ENCODE assay signal across 8 mouse cellular contexts in genomic region chr10:117860958-117861357, GRCm38 (mm10). TPM values are rescaled to one million over a fixed set of nuclear protein-coding genes. Genes with fewer than 3 reads are reported as not detected.
DNase-seq lines count a peak whose midpoint lies in the region; ATAC-seq and TF ChIP-seq lines count a peak whose summit lies in the region.

No protein-coding gene starts in this region.

- no peaks in the 10 kb centered on the region for H3K9me3 ChIP-seq in heart, embryonic 12.5 days (replicated peaks)
- H3K9me3 ChIP-seq in stomach, postnatal 0 days (ENCODE audit: control insufficient read depth, low read length), result no peaks in the 10 kb centered on the region
- H3K9me3 ChIP-seq in forebrain, embryonic 14.5 days (replicated peaks; ENCODE audit: control insufficient read depth, low read length), result no peaks in the 10 kb centered on the region

- TF ChIP-seq CTCF in stomach, postnatal 0 days (IDR thresholded peaks at IDR 0.05; ENCODE audit: low read depth), result no peak

- ATAC-seq in heart, embryonic 12.5 days (ENCODE audit: insufficient number of reproducible peaks, low FRiP score), result no peak
- 0 out of 2 replicates have a peak, but pooled peaks have one; percentile 26 for ATAC-seq in stomach, postnatal 0 days (ENCODE audit: low FRiP score, low TSS enrichment)
- ATAC-seq in forebrain, embryonic 14.5 days, result no peak

- H3K27me3 ChIP-seq in heart, embryonic 12.5 days (replicated peaks), result no peaks in the 10 kb centered on the region
- no peaks in the 10 kb centered on the region for H3K27me3 ChIP-seq in stomach, postnatal 0 days (ENCODE audit: control insufficient read depth, insufficient read depth, low read length)
- H3K27me3 ChIP-seq in forebrain, embryonic 14.5 days (replicated peaks; ENCODE audit: control insufficient read depth, insufficient read depth, low read length), result no peaks in the 10 kb centered on the region

- H3K4me3 ChIP-seq in heart, embryonic 12.5 days, result no peak overlapping the region
- no peak overlapping the region for H3K4me3 ChIP-seq in stomach, postnatal 0 days (ENCODE audit: low read depth, low read length)
- no peak overlapping the region for H3K4me3 ChIP-seq in forebrain, embryonic 14.5 days (ENCODE audit: low read depth, low read length)

- H3K9ac ChIP-seq in heart, embryonic 12.5 days, result no peak overlapping the region
- H3K9ac ChIP-seq in stomach, postnatal 0 days (ENCODE audit: low read length), result no peak overlapping the region
- H3K9ac ChIP-seq in forebrain, embryonic 14.5 days (ENCODE audit: low read length), result no peak overlapping the region

- 0 out of 2 replicates have a peak, but pooled peaks cover 7% of the 10 kb centered on the region for H3K4me1 ChIP-seq in heart, embryonic 12.5 days (replicated peaks)
- no peaks in the 10 kb centered on the region for H3K4me1 ChIP-seq in stomach, postnatal 0 days (replicated peaks; ENCODE audit: control insufficient read depth, insufficient read depth)
- no peaks in the 10 kb centered on the region for H3K4me1 ChIP-seq in forebrain, embryonic 14.5 days (ENCODE audit: control insufficient read depth, insufficient read depth, low read length)

- no peak for TF ChIP-seq EP300 in stomach, postnatal 0 days (optimal IDR thresholded peaks at IDR 0.05)

- H3K36me3 ChIP-seq in heart, embryonic 12.5 days, result no peaks in the 10 kb centered on the region
- H3K36me3 ChIP-seq in stomach, postnatal 0 days (ENCODE audit: control insufficient read depth, insufficient read depth, low read length), result no peaks in the 10 kb centered on the region
- no peaks in the 10 kb centered on the region for H3K36me3 ChIP-seq in forebrain, embryonic 14.5 days (ENCODE audit: control insufficient read depth, insufficient read depth, low read length)

- DNase-seq in heart, adult 9 months (ENCODE audit: low spot score in 2 of 2), result peak; percentile 31 to 59
- peak; percentile 32 to 33 for DNase-seq in heart, postnatal 36 days
- DNase-seq in lung, postnatal 36 days, result peak; percentile 79
- no peak for DNase-seq in stomach, postnatal 0 days (ENCODE audit: low spot score)
- no peak for DNase-seq in forebrain, embryonic 14.5 days (ENCODE audit: low spot score)
- DNase-seq in adrenal gland, postnatal 10 days, result no peak
- DNase-seq in left cerebral cortex, postnatal 25 days (ENCODE audit: low spot score in 2 of 2), result no peak

- WGBS in heart, embryonic 12.5 days, result 65% methylated on average over 16 of the region's 16 CpGs
- WGBS in stomach, postnatal 0 days, result 72% methylated on average over 16 of the region's 16 CpGs
- WGBS in forebrain, embryonic 14.5 days, result 87% methylated on average over 15 of the region's 16 CpGs

- intact Hi-C loops in heart, postnatal 36 days (cut with DNase I), result no loop called here
- intact Hi-C loops in left cerebral cortex, postnatal 25 days (cut with DNase I), result no loop called here

- H3K4me2 ChIP-seq in heart, embryonic 12.5 days, result no peak overlapping the region
- H3K4me2 ChIP-seq in stomach, postnatal 0 days (replicated peaks; ENCODE audit: low read depth), result no peak overlapping the region
- H3K4me2 ChIP-seq in forebrain, embryonic 14.5 days (ENCODE audit: low read length), result no peak overlapping the region

- H3K27ac ChIP-seq in heart, embryonic 12.5 days (ENCODE audit: poor library complexity, severe bottlenecking), result no peak overlapping the region
- no peak overlapping the region for H3K27ac ChIP-seq in stomach, postnatal 0 days (replicated peaks)
- H3K27ac ChIP-seq in forebrain, embryonic 14.5 days (ENCODE audit: low read depth, low read length), result no peak overlapping the region

RNA-seq across cellular contexts. Expression of gene Rap1b, which starts 15.1 kb away (rescaled TPM):
- polyA plus RNA-seq in heart, embryonic 12.5 days (2016; fragmentation: Nextera tagmentation; extraction: Ambion mirVana), result 131 and 132 TPM in 2 replicates
- 10 to 100 TPM; 50.7 to 63.9 TPM for total RNA-seq in heart, postnatal 36 days (2021)
- polyA plus RNA-seq in stomach, postnatal 0 days (2015; fragmentation: Nextera tagmentation; extraction: Ambion mirVana), result 130 and 132 TPM in 2 replicates
- 138 and 160 TPM in 2 replicates for polyA plus RNA-seq in forebrain, embryonic 14.5 days (2014; fragmentation: Nextera tagmentation; extraction: Ambion mirVana)
- 100 to 1,000 TPM; 113 to 123 TPM for total RNA-seq in adrenal gland, postnatal 10 days (2021)
- 10 to 100 TPM; 64.0 to 69.5 TPM for total RNA-seq in left cerebral cortex, postnatal 25 days (2021)

Comparison
In these comparisons a context has a peak if more than half of its experiments do, and no peak if none do; other contexts are left out.
1. DNase-seq: peak in heart, adult 9 months (2 of 2), heart, postnatal 36 days (2 of 2) and lung, postnatal 36 days (single experiment); none in stomach, postnatal 0 days (single experiment), forebrain, embryonic 14.5 days (single experiment), adrenal gland, postnatal 10 days (single experiment) and left cerebral cortex, postnatal 25 days (0 of 2).